Mouse (Mus musculus) adrenal gland, postnatal 0 days (tissue): Measurements from ENCODE around the gene Olfr547. TPM values are rescaled to one million over a fixed set of nuclear protein-coding genes. Genes with fewer than 3 reads are reported as not detected.

Experiments
- polyA plus RNA-seq: library from polyadenylated mRNA; unstranded; fragments of >200 nt; fragmentation: Nextera tagmentation; extraction: Ambion mirVana; gene quantifications from 2 replicates; pipeline ENCODE4 v1.2.1, GENCODE M21; 2015

Olfr547 gene
- polyA plus RNA-seq = not detected in 2 replicates

GRCm38 (mm10) chr7:102534449-102534848 is at the start of gene Olfr547:
Gene Olfr547 (plus strand): TSS chr7:102534749.

GRCm38 (mm10) chr7:102488161-102488560 is 46.4 kb upstream of the Olfr547 start, which contains the start of gene Olfr544:
Gene Olfr544 (minus strand): TSS chr7:102488313.

GRCm38 (mm10) chr7:102499473-102499872 is 35.1 kb upstream of the Olfr547 start, which contains the start of gene Olfr545:
Gene Olfr545 (minus strand): TSS chr7:102499573.

GRCm38 (mm10) chr7:102540596-102540995 is 6.0 kb downstream of the Olfr547 start, which contains the start of gene Olfr548-ps1:
Gene Olfr548-ps1 (plus strand): TSS chr7:102540896.

GRCm38 (mm10) chr7:102549570-102549969 is 15.0 kb downstream of the Olfr547 start, which contains the start of gene Olfr549:
Gene Olfr549 (plus strand): TSS chr7:102549870.

GRCm38 (mm10) chr7:102564999-102565997 is 30.7 kb downstream of the Olfr547 start, which contains the start of gene Trim21:
Gene Trim21 (minus strand): TSS chr7:102565486.

GRCm38 (mm10) chr7:102571142-102571541 is 36.6 kb downstream of the Olfr547 start, which contains the start of gene Olfr550:
Gene Olfr550 (plus strand): TSS chr7:102571442.

Other genes with a start within 250 kb of the Olfr547 start
- gene Rrm1, start 93.1 kb upstream of the Olfr547 start, polyA plus RNA-seq = 43.2 and 47.8 TPM in 2 replicates
- not detected in 2 replicates for gene Olfr543, start 53.1 kb upstream of the Olfr547 start, polyA plus RNA-seq
- 0.08 TPM in 1 of 2 replicates, not detected in the other for gene Olfr544, start 46.4 kb upstream of the Olfr547 start, polyA plus RNA-seq
- gene Olfr545, start 35.2 kb upstream of the Olfr547 start, polyA plus RNA-seq = not detected in 2 replicates
- not detected in 2 replicates for gene Olfr548-ps1, start 6.1 kb downstream of the Olfr547 start, polyA plus RNA-seq
- not detected in 2 replicates for gene Olfr549, start 15.1 kb downstream of the Olfr547 start, polyA plus RNA-seq
- gene Trim21, start 30.7 kb downstream of the Olfr547 start, polyA plus RNA-seq = 0.90 and 1.3 TPM in 2 replicates
- not detected in 2 replicates for gene Olfr550, start 36.7 kb downstream of the Olfr547 start, polyA plus RNA-seq
- not detected in 2 replicates for gene Olfr551, start 57.1 kb downstream of the Olfr547 start, polyA plus RNA-seq
- not detected in 2 replicates for gene Olfr552, start 63.0 kb downstream of the Olfr547 start, polyA plus RNA-seq
- not detected in 2 replicates for gene Olfr553, start 83.5 kb downstream of the Olfr547 start, polyA plus RNA-seq
- gene Olfr554, start 103.7 kb downstream of the Olfr547 start, polyA plus RNA-seq = not detected in 2 replicates
- not detected in 2 replicates for gene Olfr555, start 124.1 kb downstream of the Olfr547 start, polyA plus RNA-seq
- gene Olfr556, start 130.2 kb downstream of the Olfr547 start, polyA plus RNA-seq = not detected in 2 replicates
- 9.6 and 9.9 TPM in 2 replicates for gene Trim68, start 152.6 kb downstream of the Olfr547 start, polyA plus RNA-seq
- not detected in 2 replicates for gene Olfr557, start 161.2 kb downstream of the Olfr547 start, polyA plus RNA-seq
- 0.25 and 0.54 TPM in 2 replicates for gene Olfr558, start 167.5 kb downstream of the Olfr547 start, polyA plus RNA-seq
- not detected in 2 replicates for gene Olfr33, start 184.3 kb downstream of the Olfr547 start, polyA plus RNA-seq
- gene Olfr559, start 192.7 kb downstream of the Olfr547 start, polyA plus RNA-seq = not detected in 2 replicates
- not detected in 2 replicates for gene Olfr560, start 224.6 kb downstream of the Olfr547 start, polyA plus RNA-seq
- 1.7 and 8.6 TPM in 2 replicates for gene Olfr78, start 224.7 kb downstream of the Olfr547 start, polyA plus RNA-seq
- gene Olfr561, start 236.5 kb downstream of the Olfr547 start, polyA plus RNA-seq = not detected in 2 replicates